Mouse (Mus musculus) midbrain, postnatal 0 days (tissue): Measurements from ENCODE around the gene Stam. TPM values are rescaled to one million over a fixed set of nuclear protein-coding genes. Genes with fewer than 3 reads are reported as not detected.

Experiments used
- ATAC-seq: fragments of 200-750 bp; cut with Nextera tagmentation; 2 replicates; pipeline ENCODE4 v1.8.0; 2017; ENCODE audit warnings: moderate number of reproducible peaks, mild to moderate bottlenecking, moderate TSS enrichment, moderate library complexity; ENCODE audit not compliant: low FRiP score
- DNase-seq: peaks from one replicate; pipeline ENCODE4 v3.0.0-alpha.2; 2015; ENCODE audit warnings: low spot score
- H3K27ac ChIP-seq: fragments of 300-500 bp; sonication (generic); 2 replicates; pipeline ENCODE4 v1.5.1; 2014; ENCODE audit warnings: low read depth, mild to moderate bottlenecking, low read length, mixed read lengths
- H3K27me3 ChIP-seq: fragments of 300-500 bp; sonication (generic); 2 replicates; pipeline ENCODE4 v1.6.1; 2014; ENCODE audit warnings: low read length, control low read depth, mixed read lengths; ENCODE audit not compliant: insufficient read depth
- H3K36me3 ChIP-seq: fragments of 300-500 bp; sonication (generic); 2 replicates; pipeline ENCODE4 v1.6.1; 2014; ENCODE audit warnings: low read length, control low read depth, mixed read lengths; ENCODE audit not compliant: insufficient read depth
- H3K4me1 ChIP-seq: fragments of 300-500 bp; sonication (generic); 2 replicates; pipeline ENCODE4 v1.6.1; 2014; ENCODE audit warnings: mild to moderate bottlenecking, control low read depth, antibody characterized with exemption, low read length, mixed read lengths; ENCODE audit not compliant: insufficient read depth
- H3K4me2 ChIP-seq: fragments of 300-500 bp; sonication (generic); 2 replicates; pipeline ENCODE4 v1.6.1; 2014; ENCODE audit warnings: low read depth, mild to moderate bottlenecking, low read length, mixed read lengths; ENCODE audit not compliant: poor library complexity, severe bottlenecking
- H3K4me3 ChIP-seq: fragments of 300-500 bp; sonication (generic); 2 replicates; pipeline ENCODE4 v1.5.1; 2014; ENCODE audit warnings: low read depth, mild to moderate bottlenecking, low read length, moderate library complexity
- H3K9ac ChIP-seq: fragments of 300-500 bp; sonication (generic); replicated peaks from 2 replicates; pipeline ENCODE4 v1.6.1; 2014; ENCODE audit warnings: mild to moderate bottlenecking, low read length, moderate library complexity, mixed read lengths; ENCODE audit not compliant: poor library complexity, severe bottlenecking
- H3K9me3 ChIP-seq: fragments of 300-500 bp; sonication (generic); 2 replicates; pipeline ENCODE4 v1.6.1; 2016; ENCODE audit warnings: low read length, control low read depth
- CTCF ChIP-seq: IDR thresholded peaks from 2 replicates; pipeline ENCODE4 v1.5.1; 2016; ENCODE audit warnings: antibody characterized with exemption, mild to moderate bottlenecking
- WGBS: fragments of 180-500 bp; shearing (Covaris S2); extraction: QIAGEN DNeasy Blood & Tissue Kit; methylation state at CpG from one replicate; pipeline ENCODE4 v1.1.7; 2014; 5-methylcytosine and 5-hydroxymethylcytosine counted together
- polyA plus RNA-seq: library from polyadenylated mRNA; unstranded; fragments of >200 nt; fragmentation: Nextera tagmentation; extraction: Ambion mirVana; gene quantifications from 2 replicates; pipeline ENCODE4 v1.2.1, GENCODE M21; 2015
- total RNA-seq: library from RNA; depleted of rRNA; stranded (reverse); fragments of >200 nt; gene quantifications from 2 replicates; pipeline ENCODE4 v1.2.3, GENCODE M21; 2014; rRNA removed

Gene Stam
- total RNA-seq: 93.8 and 106 TPM in 2 replicates
- polyA plus RNA-seq: 104 and 105 TPM in 2 replicates

DNA sequence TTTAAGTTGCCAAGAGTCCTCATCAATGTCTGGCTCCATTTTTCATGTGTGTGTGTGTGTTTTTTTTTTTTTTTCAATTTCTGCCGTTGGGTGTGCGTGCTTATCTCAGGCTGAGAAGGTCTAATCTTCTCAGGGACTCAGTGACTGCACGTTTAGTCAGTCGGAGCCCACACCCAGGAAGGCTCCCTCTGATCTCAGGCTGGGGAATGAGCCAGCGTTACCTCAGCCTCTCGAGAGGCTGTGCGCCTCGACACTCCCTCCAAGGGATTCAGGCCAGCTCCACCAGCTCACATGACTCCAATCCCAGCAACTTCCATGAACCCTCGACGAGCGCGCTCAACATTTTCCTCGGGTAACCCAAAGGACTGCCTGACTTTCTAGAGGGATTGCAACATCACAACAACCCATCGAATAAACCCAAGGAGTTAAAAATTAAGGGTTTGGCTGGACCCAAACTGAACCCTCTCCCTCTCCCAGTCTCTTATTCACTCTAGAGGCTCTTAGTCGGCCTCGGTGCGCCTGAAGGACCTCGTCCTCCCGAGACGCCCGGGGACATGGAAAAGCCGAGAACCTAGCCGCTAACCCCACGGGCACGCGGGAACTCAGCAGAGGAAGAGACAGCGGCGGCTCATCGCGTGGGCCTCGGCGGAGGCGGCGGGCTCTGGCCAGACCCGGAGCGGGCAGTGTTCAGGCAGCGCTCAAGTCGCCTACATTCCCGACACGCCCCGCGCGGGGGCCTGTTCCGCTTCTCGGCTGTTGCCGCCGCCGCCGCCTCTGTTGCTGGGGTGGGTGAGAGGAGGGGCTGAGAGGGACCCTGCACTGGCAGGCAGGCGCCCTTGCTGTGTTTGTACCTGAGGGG is at the start of gene Stam:
Stam (plus strand) TSS at position 737 of the 859 bp plus-strand sequence.
- Histone ChIP-seq H3K27me3 (no peaks in the 10 kb centered on the region), H3K4me2 (peak within 1 kb of the TSS; percentile 61), H3K9ac (peak within 1 kb of the TSS; percentile 83), H3K9me3 (no peaks in the 10 kb centered on the region), H3K36me3 (no peaks in the 10 kb centered on the region), H3K27ac (peak within 1 kb of the TSS; percentile 97), H3K4me3 (peak within 1 kb of the TSS; percentile 92), H3K4me1 (peaks cover 12% of the 10 kb centered on the region; the same call in 1 of the 2 replicates)
- peak; percentile 94 for DNase-seq
- 1% methylated on average over 37 of the region's 50 CpGs for WGBS
- ATAC-seq: peak; percentile 97
- TF ChIP-seq CTCF: peak; percentile 18

DNA sequence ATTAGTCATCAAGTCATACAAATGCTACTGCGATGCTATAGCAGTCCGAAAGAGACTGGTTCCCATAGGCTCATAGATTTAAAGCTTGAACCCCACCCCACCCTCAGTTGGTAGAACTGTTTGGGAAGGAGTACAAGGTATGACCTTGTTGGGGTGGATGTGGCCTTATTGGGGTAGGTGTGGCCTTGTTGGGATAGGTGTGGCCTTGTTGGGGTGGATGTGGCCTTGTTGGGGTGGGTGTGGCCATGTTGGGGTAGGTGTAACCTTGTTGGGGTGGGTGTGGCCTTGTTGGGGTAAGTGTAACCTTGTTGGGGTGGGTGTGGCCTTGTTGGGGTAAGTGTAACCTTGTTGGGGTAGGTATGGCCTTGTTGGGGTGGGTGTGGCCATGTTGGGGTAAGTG is 32.6 kb upstream of the Stam start:
- no peak overlapping the region for H3K27ac ChIP-seq
- H3K27me3 ChIP-seq: no peaks in the 10 kb centered on the region
- H3K4me1 ChIP-seq: no peaks in the 10 kb centered on the region
- no peak overlapping the region for H3K9ac ChIP-seq
- H3K36me3 ChIP-seq: peaks cover 8% of the 10 kb centered on the region; the same call in 1 of the 2 replicates
- DNase-seq (no peak), ATAC-seq (no peak)
- H3K4me2 ChIP-seq: no peak overlapping the region
- H3K4me3 ChIP-seq: no peak overlapping the region
- H3K9me3 ChIP-seq: no peaks in the 10 kb centered on the region
- 95% methylated on average over 2 of the region's 2 CpGs for WGBS
- TF ChIP-seq CTCF: no peak

DNA sequence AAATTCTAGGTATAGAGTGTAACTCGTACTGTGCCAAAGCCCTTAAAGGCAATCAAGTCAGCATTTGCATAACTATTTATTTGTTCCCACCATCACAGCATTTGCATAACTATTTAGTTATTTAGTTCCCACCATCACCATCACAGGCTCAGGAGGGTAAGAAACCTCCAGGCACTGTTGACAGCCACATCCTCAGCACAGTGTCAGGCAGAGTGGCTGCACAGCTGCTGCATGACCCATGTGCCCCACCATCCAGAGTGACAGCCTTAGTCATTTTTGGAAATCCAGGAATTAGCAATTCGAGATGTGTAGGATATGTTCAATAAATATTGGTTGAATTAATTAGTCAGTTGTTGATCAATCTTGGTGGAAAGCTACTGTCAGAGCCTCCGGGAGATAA is 30.9 kb upstream of the Stam start:
- Histone ChIP-seq H3K4me3 (no peak overlapping the region), H3K36me3 (peaks cover 8% of the 10 kb centered on the region; the same call in 1 of the 2 replicates), H3K9me3 (no peaks in the 10 kb centered on the region), H3K27me3 (no peaks in the 10 kb centered on the region), H3K4me1 (no peaks in the 10 kb centered on the region), H3K4me2 (no peak overlapping the region), H3K27ac (no peak overlapping the region), H3K9ac (no peak overlapping the region)
- no peak for ATAC-seq
- DNase-seq: no peak
- no peak for TF ChIP-seq CTCF
- 78% methylated on average over 3 of the region's 3 CpGs for WGBS

GRCm38 (mm10) chr2:14043577-14044170 is 30.2 kb upstream of the Stam start:
- no peaks in the 10 kb centered on the region for H3K4me1 ChIP-seq
- no peak overlapping the region for H3K9ac ChIP-seq
- H3K36me3 ChIP-seq: peaks cover 8% of the 10 kb centered on the region; the same call in 1 of the 2 replicates
- ATAC-seq (no peak), DNase-seq (no peak)
- no peak for TF ChIP-seq CTCF
- no peak overlapping the region for H3K4me2 ChIP-seq
- 77% methylated on average over 9 of the region's 9 CpGs for whole genome bisulfite sequencing
- no peak overlapping the region for H3K4me3 ChIP-seq
- H3K27ac ChIP-seq: no peak overlapping the region
- H3K27me3 ChIP-seq: no peaks in the 10 kb centered on the region
- H3K9me3 ChIP-seq: no peaks in the 10 kb centered on the region

GRCm38 (mm10) chr2:14048381-14048780 is 25.5 kb upstream of the Stam start:
- no peak overlapping the region for H3K9ac ChIP-seq
- peak; percentile 86 for DNase-seq
- H3K27ac ChIP-seq: no peak overlapping the region
- peak; percentile 75; the same call in 1 of the 2 replicates for ATAC-seq
- TF ChIP-seq CTCF: peak; percentile 91
- H3K4me3 ChIP-seq: no peak overlapping the region
- no peaks in the 10 kb centered on the region for H3K9me3 ChIP-seq
- H3K4me2 ChIP-seq: no peak overlapping the region
- no peaks in the 10 kb centered on the region for H3K4me1 ChIP-seq
- H3K27me3 ChIP-seq: no peaks in the 10 kb centered on the region
- no peaks in the 10 kb centered on the region for H3K36me3 ChIP-seq

DNA sequence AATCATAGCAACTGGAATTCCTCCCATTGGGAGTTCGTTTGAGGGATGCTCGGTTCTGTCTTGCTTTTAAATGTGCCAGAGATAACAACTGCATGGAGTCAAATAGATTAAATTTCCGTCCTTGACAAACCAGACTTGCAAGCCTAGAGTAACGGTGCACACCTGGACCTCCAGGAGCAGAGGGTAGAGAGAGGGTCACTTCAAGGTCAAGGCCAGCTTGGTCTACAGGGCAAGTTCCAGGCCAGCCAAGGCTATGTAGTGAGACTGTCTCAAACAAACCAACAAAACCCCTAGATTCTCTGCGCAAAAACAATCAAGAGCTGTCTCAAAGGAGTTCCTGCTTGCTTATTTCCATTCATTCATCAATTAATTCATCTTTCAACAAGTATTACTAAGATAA is 25.1 kb upstream of the Stam start:
- 77% methylated on average over 5 of the region's 5 CpGs for WGBS
- Histone ChIP-seq H3K27me3 (no peaks in the 10 kb centered on the region), H3K36me3 (no peaks in the 10 kb centered on the region), H3K9me3 (no peaks in the 10 kb centered on the region), H3K4me1 (no peaks in the 10 kb centered on the region), H3K4me2 (no peak overlapping the region), H3K4me3 (no peak overlapping the region), H3K9ac (no peak overlapping the region), H3K27ac (no peak overlapping the region)
- ATAC-seq (no peak), DNase-seq (no peak)
- TF ChIP-seq CTCF: no peak
